Mouse (Mus musculus) gastrocnemius, adult 18-20 months (tissue): ENCODE data around the gene Trappc4. TPM values are rescaled to one million over a fixed set of nuclear protein-coding genes. Genes with fewer than 3 reads are reported as not detected.
"Not testable (repeated sequence)": the region's sequence is repeated elsewhere in the genome, so short reads cannot be mapped to it uniquely, and the experiment has no call there.

Source experiments
- DNase-seq: peaks from one replicate; pipeline ENCODE4 v3.0.0; 2021; ENCODE audit warnings: low spot score
- total RNA-seq, 2 experiments: library from RNA; stranded (reverse); gene quantifications; 2 replicates each; pipeline ENCODE4 v1.2.3; 2021

Trappc4 gene
- total RNA-seq, 2 experiments from 2014 or later = 16.9 to 20.4 TPM

DNA sequence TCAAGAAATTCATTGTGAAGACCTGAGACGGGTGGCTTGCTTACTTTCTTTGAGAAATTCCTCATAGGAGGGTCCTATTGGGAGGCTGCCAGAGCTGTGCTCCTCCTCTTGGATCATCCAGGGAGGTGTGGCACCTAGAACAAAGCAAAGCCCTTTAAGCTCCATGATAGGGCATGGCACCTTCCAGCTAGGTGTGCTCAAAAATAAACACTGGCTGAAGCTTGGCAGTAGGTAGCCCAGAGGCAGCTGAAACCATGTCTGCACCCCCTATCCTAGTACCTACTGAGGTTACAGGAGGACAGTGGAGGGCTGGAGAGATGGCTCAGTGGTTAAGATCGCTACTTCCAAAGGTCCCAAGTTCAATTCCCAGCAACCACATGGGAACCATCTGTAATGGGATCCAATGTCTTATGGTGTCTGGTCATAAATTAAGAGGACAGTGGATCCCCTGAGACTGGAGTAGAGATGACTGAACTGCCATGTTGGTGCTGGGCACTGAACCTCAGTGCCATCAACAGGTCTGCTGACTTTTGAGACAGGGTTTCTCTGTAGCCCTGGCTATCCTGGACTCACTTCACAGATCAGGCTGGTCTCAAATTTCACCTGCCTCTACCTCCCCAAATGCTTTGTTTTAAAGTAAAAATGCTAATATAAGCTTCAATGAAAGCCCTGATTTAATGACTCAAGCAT is 3.4 kb upstream of the Trappc4 start:
- DNase-seq = no peak

DNA sequence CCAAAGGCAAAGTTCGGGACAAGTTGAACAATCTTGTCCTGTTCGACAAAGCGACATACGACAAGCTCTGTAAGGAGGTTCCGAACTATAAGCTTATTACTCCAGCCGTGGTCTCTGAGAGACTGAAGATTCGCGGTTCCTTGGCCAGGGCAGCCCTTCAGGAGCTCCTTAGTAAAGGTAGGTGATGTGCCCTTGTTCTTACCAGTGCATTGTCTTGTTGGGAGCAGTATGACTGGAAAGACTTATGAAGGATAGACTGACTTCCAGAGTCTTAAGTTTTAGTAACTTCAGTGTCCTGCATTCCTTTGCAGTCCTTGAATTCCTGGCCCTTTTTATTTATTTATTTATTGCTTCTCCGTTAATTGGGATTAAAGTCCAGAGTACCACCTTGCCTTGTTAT is 1.3 kb upstream of the Trappc4 start:
- DNase-seq = not testable (repeated sequence)

DNA sequence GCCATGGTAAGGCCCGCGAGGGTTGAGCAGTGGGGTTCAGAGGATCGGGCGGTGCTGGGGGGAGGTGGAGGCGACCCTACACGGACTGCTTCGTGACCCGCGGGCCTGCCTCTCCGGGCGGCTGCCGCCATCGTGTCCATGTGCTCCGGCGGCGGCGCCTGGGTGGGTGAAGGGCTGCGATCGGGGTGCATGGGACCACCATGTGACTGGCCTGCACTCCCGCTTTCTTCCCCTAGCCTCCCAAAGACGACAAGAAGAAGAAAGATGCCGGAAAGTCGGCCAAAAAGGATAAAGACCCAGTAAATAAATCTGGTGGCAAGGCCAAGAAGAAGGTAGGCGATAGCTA is 325 bp upstream of the Trappc4 start:
- no peak for DNase-seq

DNA sequence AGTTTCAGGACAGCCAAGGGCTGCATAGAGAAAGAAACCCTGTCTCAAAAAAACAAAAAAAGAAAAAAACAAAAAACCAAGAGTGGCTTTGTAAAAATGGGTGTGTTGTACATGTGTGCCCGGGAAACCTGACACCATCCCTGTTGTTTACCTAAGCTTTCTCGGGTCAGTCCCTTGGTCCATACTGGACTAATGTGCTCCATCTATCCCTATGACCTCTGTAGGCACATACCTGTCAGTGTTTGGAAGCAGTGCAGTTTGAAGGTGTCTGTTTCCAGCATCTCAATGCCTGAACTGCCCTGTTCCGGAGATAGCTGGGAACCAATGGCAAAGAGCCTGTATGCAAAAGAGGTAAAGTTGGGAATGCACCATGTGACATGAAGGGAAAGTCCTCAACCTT is 2.4 kb downstream of the Trappc4 start:
- no peak for DNase-seq

DNA sequence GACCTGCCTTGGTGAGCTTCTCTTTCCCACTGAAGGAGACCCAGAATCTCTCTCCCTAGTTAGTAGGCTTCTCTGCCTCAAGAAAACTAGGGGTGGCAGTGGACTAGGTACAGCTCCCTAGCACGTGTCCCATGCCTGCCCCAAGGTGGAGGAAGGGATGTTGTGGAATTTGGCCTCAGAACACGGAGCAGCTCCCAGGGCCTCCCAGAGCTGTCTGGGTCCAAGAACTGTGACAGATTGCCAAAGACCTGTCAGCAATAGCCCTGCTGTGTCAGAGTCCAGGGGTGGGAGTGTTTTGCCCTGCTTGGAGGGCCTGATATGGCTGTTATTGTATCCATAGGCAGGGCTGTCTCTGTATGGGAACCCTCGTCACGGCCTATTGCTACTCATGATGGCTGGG is 6.3 kb downstream of the Trappc4 start:
- peak; percentile 47 for DNase-seq

DNA sequence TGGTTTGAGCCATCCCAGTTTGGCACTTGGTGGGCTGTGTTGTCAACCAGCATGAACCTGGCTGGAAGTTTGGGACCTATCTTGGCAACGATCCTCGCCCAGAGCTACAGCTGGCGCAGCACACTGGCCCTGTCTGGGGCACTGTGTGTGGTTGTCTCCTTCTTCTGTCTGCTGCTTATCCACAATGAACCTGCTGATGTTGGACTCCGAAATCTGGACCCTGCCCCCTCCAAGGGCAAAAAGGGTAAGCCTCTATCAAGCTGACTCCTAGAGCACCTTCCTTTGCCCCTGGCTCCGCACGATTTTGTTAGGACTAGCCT is 7.6 kb downstream of the Trappc4 start:
- DNase-seq = no peak

DNA sequence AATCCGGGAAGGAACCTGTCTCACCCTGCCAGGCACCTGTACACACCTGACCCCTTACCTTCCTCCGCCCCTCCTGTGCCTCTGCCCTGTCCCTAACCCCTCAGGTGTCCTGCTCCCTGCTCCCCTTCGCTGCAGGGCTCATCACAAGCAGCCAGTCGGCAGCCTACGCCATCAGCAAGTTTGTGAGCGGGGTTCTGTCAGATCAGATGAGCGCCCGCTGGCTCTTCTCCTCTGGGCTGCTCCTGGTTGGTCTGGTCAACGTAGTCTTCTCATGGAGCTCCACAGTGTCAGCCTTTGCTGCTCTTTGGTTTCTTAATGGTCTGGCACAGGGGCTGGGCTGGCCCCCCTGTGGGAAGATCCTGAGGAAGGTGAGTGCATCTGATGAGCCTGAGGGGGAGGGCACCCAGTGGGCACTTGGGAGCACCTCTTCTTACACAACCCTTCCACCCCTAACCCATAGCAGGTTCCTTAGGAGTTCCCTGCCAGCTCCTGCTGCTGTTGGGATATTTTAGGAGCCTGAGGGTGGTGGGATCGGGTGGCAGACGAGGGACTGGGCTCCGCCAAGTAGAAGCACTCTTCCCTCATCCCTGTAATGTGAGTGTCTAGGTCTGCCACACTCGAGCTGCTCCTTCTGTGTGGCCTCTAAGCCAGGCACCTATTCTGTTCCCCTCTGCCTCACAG is 8.1 kb downstream of the Trappc4 start:
- peak; percentile 80 for DNase-seq

DNA sequence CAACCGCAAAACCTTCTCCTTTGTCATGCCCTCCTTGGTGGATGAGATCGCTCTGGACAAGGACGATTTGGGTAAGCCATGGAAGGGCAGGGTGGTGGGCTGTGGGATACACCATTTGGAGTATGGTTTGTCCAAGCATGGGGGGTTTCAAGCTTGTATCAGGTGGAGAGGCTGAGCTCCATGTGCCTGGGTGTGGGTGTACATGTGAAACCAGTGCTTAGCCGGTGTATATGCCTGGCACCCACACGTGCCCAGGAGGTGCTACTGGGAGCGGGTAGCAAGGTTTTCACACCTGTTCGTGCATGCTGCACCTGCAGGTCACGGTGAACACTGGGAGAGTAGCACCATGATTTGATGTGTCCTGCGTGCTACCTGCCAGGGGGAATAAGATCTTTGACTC is 8.8 kb downstream of the Trappc4 start:
- peak; percentile 24 for DNase-seq

DNA sequence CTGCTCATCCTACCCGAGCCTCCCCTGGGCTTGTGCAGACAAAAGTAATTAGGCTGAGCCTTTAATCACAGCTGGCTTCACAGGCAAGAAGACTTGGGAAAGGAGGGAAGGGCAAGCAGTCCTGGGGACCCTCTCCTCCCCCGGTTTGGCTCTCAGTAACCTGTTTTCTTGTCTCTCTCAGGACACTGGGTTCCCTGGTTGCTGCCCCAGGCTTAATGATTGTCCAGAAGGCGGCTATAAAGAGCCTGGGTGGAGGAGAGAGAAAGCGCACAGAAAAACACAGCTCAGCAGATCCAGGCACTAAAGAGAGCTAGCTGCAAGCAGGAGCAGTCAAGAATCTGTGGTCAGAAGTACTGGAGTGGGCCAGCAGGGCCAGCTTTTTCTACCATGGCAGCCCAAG is 9.3 kb downstream of the Trappc4 start:
- DNase-seq = peak; percentile 33

DNA sequence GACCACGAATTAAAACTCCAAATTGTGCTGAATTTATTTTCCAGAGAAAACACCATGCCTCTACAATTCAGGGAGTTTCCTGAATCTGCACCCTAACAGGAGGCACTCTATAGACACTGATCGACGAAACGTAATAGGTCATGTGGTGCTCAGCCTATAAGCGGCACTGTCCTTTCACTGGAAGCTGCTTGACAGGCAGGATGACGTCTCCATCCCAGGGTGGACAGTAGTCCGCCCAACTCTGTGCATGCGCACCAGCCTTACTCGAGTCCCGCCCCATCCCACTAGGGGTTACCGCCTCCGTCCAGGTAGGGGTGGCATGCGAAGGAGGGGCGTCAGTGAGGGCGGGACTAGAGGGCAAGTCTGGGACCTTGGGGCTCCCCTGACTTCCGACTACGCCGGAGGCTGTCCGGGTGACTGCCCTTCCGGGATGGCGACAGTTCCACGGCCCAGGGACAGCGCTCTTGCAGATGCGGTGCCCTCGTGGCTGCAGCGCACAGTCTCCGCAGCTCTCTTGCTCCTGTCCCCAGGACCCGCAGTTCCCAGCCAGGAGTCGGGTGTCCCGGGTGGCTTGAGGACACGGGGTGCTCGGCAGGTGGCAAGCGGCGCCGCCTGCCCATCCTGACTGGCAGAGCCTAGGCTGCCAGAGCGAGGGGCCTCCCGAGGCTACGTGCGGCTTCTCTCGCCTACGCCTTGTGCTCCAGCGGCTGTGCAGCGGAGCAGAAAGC is 10.6 kb downstream of the Trappc4 start, which contains the start of gene Slc37a4:
Slc37a4 (plus strand) TSS at position 169 of the 728 bp plus-strand sequence.
- peak; percentile 96 for DNase-seq

DNA sequence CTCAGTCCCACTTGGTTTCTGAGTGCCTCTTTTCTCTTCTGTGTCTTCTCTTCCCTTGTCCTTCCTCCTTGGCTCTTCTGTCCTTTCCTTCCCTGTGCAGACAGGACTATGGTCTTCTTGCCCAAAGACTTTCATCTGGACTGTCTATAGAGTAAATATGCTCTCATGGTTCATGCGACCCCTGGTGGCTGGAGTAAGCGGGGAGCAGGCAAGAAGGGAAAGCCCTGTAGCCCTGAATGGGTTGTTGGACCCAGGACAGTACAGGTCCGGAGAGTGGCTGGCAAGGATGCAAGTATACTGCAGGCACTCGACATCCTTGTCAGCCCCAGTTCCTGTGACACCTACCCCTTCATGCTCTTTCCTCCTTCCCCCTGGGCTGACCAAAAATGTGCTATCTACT is 15.9 kb downstream of the Trappc4 start:
- DNase-seq = peak; percentile 79

DNA sequence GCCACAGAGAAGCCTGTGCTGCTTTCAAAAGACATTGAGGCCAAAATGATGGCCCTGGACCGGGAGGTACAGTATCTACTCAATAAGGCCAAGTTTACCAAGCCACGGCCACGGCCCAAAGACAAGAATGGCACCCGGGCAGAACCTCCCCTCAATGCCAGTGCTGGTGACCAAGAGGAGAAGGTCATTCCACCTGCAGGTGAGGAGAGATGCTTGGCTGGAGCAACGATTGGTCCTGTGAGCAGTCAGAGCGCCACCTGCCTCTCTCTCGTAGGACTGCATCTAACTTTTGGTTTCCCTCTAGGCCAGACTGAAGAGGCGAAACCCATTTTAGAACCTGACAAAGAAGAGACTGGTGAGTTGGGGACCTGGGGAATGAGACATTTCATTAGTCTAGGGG is 18.1 kb downstream of the Trappc4 start:
- DNase-seq = peak; percentile 38

DNA sequence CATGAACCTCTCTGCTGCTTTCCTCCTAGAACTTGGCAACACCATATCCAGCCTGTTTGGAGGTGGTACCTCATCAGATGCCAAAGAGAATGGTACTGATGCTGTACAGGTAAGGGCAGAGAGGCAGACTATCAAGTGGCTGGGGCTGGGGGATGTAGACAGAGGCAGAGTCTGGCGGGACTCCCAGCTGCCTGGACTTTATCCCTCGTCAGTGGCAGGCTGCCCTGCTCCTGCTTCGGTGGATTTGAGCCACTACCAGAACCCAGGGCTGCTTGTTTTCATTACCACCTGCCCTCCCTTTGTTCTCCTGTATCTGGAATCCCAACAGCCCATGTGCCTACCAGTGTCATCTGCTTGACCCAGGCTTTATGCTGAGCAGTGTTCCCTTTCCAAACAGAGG is 20.2 kb downstream of the Trappc4 start:
- DNase-seq = no peak

DNA sequence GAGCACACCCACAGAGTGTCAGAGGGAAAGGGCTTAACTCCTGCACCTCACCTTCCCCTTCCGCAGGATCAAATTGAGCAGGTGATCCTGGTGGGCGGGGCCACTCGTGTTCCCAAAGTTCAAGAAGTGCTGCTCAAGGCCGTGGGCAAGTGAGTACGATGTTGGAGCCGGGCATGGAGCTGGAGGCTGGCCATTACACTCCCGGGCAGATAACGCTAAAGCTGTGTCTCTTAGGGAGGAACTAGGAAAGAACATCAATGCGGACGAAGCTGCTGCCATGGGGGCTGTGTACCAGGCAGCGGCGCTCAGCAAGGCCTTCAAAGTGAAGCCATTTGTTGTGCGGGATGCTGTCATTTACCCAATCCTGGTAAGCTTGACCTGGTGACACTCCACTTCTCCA is 22.8 kb downstream of the Trappc4 start:
- DNase-seq = no peak

DNA sequence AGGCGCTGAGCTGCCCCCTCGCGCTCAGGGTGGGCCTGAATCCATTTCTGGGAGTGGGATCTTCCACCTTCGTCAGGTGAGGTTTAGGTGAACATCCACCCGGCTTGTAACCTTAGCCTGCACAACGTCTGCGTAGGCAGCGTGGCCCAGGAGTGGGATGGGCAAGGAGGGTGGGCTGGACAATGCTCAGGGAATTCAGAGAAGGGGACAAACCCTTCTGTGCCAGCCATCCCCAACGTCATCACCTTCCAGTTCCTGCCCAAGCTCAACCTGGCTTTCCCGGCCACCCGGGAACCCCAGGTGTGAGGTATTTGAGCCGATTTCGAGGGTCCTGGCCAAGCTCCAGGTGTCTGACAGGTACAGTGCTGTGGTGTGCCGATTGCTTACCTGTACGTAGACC is 27.5 kb downstream of the Trappc4 start:
- no peak for DNase-seq

DNA sequence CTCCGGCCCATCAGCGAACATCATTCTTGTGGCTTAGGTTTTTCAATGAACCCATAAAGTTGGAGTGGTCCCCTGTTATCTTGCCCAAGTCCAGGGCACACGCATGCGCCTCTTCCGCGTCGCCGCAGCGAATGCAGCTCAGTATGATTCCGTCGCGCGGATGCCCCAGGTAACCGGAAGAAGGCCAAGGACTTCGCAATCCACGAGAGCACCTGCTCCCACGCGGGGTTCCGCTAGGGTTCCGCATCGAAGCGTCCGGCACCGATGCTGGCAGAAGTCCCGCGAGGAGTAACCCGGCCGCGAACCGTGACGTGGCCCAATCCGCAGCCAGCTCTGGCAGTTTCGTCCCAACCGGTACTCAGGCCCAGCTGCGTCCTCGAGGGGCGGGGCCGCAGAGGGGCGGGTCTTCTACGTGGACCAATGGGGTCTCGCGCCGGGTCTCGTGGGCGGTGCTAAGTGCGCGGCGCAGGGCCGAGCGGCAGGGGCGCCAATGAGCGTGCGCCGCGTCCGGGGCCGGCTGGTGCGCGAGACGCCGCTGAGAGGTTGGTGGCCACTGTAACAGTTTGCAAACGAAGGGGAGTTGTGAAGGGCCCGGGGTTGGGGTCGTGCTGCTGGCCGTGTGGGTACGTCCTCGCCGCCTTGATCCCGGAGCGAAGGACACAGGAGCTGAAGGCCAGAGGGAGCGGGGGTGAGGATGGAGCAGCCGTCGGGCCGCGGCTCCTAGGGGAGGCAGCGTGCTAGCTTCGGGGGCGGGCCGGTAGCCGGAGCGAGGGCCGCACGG is 28.2 kb downstream of the Trappc4 start, which contains the start of gene Hyou1:
Hyou1 (plus strand) TSS at position 437 of the 781 bp plus-strand sequence.
- DNase-seq = peak; percentile 99

DNA sequence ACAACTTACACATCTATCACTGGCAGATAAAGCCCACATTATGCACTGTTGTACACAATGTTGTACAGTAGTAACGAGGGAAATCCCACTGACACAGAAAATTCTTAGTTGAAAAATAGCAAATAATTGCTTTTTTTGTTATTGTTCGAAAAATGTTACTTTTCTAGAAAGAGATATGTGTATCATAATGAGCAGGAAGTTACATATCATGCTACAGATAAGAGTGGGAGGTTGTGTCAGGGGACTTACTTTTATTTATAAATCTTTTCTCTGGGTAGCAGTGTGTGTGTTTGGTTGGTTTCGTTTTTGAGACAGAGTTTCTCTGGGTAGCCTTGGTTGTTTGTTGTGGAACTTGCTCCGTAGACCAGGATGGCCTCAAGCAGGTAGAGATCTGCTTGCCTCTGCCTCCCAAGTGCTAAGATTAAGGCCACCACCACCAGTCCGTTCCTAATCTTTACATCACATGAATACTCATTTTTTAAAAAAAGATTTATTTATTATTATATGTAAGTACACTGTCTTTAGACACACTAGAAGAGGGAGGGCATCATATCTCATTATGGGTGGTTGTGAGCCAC is 29.2 kb downstream of the Trappc4 start:
- no peak for DNase-seq

DNA sequence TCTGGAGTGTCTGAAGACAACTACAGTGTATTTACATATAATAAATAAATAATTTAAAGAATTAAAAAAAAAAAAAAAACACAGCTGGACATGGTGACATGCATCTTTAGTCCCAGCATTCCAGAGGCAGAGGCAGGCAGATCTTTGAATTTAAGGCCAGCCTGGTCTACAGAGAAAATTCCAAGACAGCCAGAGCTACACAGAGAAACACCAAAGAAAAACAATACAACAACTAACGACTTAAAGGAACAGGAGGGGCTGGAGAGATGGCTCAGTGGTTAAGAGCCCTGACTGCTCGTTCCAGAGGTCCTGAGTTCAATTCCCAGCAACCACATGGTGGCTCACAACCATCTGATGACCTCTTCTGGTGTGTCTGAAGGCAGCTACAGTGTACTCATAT is 30.1 kb downstream of the Trappc4 start:
- not testable (repeated sequence) for DNase-seq

DNA sequence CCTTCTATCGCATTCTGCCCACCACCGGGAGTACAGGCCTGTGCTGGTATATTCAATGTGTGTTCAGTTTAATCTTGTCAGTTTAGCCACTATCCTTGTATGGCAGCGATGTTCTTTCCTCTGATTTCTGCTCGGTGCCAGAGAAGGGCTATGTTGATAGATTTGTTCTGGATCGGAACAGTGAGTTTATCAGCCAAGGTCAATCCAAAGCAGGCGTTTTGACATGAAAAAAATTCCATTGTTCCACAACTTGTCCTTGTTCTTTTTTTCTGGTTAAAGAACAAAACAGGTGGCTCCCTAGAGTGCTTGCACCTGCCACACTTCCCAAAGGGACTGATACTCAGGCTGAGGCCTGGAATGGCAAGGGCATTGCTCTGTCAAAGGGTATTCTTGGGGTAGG is 31.3 kb downstream of the Trappc4 start:
- no peak for DNase-seq

DNA sequence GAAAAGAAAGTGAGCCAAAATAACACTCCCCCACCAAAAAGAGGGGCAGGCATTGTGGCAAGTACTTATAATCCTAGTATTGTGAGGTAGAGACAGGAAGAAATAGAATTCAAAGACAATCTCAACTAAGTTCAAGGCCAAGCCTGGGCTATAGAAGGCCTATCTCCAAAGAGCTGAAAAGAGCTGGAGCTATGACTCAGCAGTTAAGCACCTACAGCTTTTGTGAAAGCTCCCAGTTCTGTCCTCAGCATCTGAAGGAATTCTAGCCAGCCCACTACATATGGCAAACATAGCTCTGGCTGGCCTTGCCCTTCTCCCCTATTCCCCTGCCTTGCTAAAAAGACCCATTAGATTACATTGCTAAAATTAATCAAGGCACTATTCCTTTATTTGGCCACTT is 34.0 kb downstream of the Trappc4 start:
- DNase-seq = no peak

DNA sequence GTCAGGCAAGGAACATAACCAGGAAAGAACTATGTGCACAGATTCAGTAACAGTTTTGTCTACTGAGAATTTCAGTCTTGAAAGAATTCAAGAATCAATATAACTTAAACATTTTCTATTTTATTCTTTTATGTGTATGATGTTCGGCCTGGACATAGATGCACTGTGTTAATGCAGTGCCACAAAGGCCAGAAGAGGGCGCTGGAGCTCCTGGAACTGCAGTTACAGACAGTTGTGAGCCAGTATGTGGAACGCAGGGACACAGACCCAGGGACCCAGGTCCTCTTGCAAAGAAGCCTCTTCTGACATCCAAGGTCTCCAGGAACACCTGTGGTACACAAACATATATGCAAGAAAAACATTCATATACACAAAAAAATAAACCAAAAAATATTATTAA is 42.9 kb downstream of the Trappc4 start:
- DNase-seq = no peak

DNA sequence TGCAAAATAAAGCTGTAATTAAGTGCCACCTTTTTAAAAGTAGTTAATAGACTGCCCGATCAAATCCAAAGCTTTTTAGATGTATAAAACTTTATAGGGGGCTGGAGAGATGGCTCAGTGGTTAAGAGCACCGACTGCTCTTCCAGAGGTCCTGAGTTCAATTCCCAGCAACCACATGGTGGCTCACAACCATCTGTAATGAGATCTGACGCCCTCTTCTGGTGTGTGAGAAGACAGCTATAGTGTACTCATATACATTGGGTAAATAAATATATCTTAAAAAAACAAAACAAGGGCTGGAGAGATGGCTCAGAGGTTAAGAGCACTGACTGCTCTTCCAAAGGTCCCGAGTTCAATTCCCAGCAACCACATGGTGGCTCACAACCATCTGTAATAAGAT is 45.5 kb downstream of the Trappc4 start:
- DNase-seq = not testable (repeated sequence)
